Mouse (Mus musculus): Measurements from ENCODE around the gene Tsg101. TPM values are rescaled to one million over a fixed set of nuclear protein-coding genes. Genes with fewer than 3 reads are reported as not detected.

Tsg101 gene
- polyA plus RNA-seq, 1 experiment = 352 TPM

DNA sequence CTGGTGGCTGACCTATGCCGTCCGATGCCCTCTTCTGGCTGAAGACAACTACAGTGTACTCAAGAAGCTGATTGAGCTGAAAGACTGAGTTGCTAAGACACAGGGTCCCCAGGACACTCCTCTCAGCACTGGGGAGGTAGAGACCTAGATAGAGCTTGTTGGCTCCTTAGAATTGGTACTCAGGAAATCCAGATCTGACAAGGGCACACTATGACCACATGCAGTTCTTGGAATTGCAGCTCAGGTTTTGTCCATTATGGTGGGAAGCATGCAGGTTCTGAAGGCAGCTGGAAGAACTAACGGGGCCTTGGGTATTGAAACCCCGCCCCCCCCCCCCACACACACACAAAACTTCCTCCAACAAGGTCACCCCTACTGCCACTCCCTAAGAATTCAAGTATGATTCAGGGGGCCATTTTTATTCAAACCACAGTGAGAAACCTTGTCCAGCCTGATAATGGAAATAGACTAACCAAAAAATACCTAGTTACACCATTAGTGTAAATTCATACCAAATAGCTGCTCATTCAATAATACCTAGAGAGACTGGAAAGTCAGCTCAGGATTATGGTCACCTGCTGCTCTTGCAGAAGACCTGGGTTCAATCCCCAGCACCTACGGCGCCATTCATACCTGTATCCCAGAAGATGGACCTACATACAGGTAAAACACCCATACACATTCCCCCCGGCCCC, 63.8 kb downstream of the Tsg101 start:
- no peak overlapping the region for H3K4me3 ChIP-seq (ENCODE audit: insufficient read depth, low read depth, low read length)
- H3K27ac ChIP-seq (ENCODE audit: insufficient read depth, low read depth, low read length) = no peak overlapping the region
- 0 out of 2 replicates have a peak, but pooled peaks cover 4% of the 10 kb centered on the region for H3K4me1 ChIP-seq (ENCODE audit: control insufficient read depth, insufficient read depth, low read length)
- WGBS = 71% methylated on average over 7 of the region's 7 CpGs
- no peak for TF ChIP-seq POLR2A (IDR thresholded peaks at IDR 0.05; ENCODE audit: insufficient read depth, low read depth, low read length)
- no peak for TF ChIP-seq CTCF (IDR thresholded peaks at IDR 0.05; ENCODE audit: insufficient read depth, low read depth, low read length)

DNA sequence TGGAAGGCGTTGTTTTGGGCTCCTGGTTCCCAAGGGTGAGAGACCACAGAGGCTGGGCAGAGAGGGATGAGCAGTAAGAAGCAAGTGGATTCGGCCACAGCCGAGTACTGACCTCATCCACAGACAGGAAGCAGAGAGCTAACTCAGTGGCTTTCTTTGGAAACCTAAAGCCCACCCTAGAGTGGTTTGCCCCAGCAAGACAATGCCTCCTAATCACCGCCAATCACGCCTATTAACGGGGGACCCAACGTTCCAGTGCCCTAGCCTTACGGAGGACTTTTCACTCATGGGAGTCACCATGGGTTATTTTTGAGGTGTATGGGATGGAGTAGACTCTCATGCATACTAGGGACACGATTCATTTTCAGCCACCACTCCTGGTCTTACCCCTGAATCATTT, 66.4 kb downstream of the Tsg101 start:
- no peak overlapping the region for H3K27ac ChIP-seq (ENCODE audit: insufficient read depth, low read depth, low read length)
- no peak overlapping the region for H3K4me3 ChIP-seq (ENCODE audit: insufficient read depth, low read depth, low read length)
- no peaks in the 10 kb centered on the region for H3K4me1 ChIP-seq (ENCODE audit: control insufficient read depth, insufficient read depth, low read length)
- 82% methylated on average over 9 of the region's 9 CpGs for WGBS
- TF ChIP-seq POLR2A (IDR thresholded peaks at IDR 0.05; ENCODE audit: insufficient read depth, low read depth, low read length) (no peak), CTCF (IDR thresholded peaks at IDR 0.05; ENCODE audit: insufficient read depth, low read depth, low read length) (no peak)

DNA sequence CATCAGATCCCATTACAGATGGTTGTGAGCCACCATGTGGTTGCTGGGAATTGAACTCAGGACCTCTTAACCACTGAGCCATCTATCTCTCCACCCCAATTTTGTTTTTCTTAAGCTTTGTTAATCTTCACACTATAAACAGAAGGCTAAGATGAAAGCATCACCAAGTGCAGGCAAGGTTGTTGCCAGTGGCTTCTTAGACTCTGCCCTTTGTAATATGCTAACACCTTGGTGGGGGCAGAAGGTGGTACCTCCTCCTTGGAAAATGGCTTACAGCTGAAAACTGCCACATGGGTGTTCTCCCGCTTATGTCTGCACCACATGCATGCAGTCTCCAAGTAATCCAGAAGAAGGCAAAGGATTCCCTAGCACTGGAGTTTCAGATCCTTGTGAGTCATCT, 67.1 kb downstream of the Tsg101 start:
- 86% methylated on average over 1 of the region's 1 CpGs for WGBS

DNA sequence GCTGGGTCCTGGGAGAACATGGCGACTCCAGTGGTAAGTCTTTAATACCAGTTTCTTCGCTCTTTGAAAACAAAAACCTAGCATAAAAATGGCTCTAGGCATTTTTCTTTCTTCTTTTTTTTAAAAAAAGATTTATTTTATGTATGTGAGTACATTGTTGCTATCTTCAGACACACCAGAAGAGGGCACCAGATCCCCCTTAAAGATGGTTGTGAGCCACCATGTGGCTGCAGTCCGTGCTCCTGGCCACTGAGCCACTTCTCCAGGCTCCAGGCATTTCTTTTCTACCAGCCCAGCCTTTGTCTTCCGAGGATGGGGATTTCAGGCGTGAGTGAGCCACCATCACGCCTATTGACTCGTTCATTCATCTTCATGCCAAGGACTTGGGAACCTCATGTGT, 68.7 kb downstream of the Tsg101 start:
- H3K4me1 ChIP-seq (ENCODE audit: control insufficient read depth, insufficient read depth, low read length) = peaks cover 8% of the 10 kb centered on the region
- 58% methylated on average over 7 of the region's 7 CpGs for WGBS
- H3K4me3 ChIP-seq (ENCODE audit: insufficient read depth, low read depth, low read length) = no peak overlapping the region
- H3K27ac ChIP-seq (ENCODE audit: insufficient read depth, low read depth, low read length) = no peak overlapping the region
- no peak for TF ChIP-seq POLR2A (IDR thresholded peaks at IDR 0.05; ENCODE audit: insufficient read depth, low read depth, low read length)
- TF ChIP-seq CTCF (IDR thresholded peaks at IDR 0.05; ENCODE audit: insufficient read depth, low read depth, low read length) = no peak

More for the DNA sequence above, 67.1 kb downstream of the Tsg101 start:
- Histone ChIP-seq H3K4me1 (ENCODE audit: control insufficient read depth, insufficient read depth, low read length) (no peaks in the 10 kb centered on the region), H3K27ac (ENCODE audit: insufficient read depth, low read depth, low read length) (no peak overlapping the region), H3K4me3 (ENCODE audit: insufficient read depth, low read depth, low read length) (no peak overlapping the region)
- TF ChIP-seq POLR2A (IDR thresholded peaks at IDR 0.05; ENCODE audit: insufficient read depth, low read depth, low read length) = no peak
- no peak for TF ChIP-seq CTCF (IDR thresholded peaks at IDR 0.05; ENCODE audit: insufficient read depth, low read depth, low read length)

DNA sequence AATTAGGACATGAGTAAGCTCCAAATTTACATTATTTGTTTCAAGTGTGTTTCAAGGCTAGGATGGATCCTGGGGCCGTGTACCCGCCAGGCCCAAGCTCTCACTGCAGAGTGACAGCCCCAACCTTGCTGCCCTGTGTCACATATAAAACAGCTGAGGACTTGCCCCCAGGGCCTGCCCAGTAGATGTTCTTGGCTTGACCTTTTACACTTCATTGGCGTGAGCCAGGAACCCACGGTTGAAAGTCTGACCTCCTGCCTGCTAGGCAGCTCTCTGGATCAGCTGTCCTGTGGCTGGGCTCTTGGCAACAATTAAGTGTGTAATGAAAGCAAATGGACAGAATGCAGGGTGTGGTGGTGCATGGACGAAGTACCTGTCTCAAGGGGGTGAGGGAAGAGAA, 70.5 kb downstream of the Tsg101 start:
- 85% methylated on average over 5 of the region's 5 CpGs for WGBS
- no peak overlapping the region for H3K4me3 ChIP-seq (ENCODE audit: insufficient read depth, low read depth, low read length)

DNA sequence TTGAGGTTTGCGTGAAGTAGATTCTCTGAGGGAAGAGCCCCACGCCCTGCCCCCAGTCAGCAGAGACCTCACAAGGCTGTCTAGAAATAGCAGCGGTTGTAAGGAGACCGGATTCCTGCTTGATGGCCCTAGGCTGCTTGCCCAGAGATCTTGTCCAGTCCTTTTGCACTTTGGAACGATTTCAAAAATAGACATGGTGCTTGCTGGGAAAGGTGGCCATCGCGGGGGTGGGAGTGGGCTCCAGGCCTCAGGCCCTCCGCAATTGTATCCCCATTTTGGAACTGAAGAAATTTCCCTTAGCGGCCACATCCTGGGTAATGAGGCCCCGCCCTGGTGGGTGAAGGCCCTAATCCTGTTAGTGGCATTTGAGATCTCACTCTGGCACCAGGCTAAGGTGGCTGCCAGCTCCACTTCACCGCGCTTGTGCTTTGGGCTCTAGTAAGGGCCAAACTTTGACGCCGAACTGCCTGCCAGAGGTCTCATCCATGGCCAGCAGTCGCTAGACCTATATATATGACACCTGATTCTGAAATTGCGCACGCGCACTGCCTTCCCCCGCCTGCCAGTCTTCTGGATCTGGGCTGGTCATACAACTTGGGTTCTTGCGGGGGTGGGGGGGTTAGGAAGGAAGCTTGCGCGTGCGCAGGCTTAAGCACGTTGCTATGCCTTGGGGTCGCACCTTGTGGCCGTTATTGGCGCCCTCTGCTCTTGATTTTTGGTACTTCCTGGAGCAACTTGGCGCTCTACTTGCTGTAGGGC, 73.1 kb downstream of the Tsg101 start:
- peak overlapping the region; percentile 81 for H3K4me3 ChIP-seq (ENCODE audit: insufficient read depth, low read depth, low read length)
- H3K27ac ChIP-seq (ENCODE audit: insufficient read depth, low read depth, low read length) = peak overlapping the region; percentile 82
- TF ChIP-seq POLR2A (IDR thresholded peaks at IDR 0.05; ENCODE audit: insufficient read depth, low read depth, low read length) (no peak), CTCF (IDR thresholded peaks at IDR 0.05; ENCODE audit: insufficient read depth, low read depth, low read length) (no peak)
- peaks cover 12% of the 10 kb centered on the region for H3K4me1 ChIP-seq (ENCODE audit: control insufficient read depth, insufficient read depth, low read length)
- WGBS = 2% methylated on average over 28 of the region's 28 CpGs

More for the DNA sequence above, 70.5 kb downstream of the Tsg101 start:
- Histone ChIP-seq H3K4me1 (ENCODE audit: control insufficient read depth, insufficient read depth, low read length) (peaks cover 12% of the 10 kb centered on the region), H3K27ac (ENCODE audit: insufficient read depth, low read depth, low read length) (no peak overlapping the region)
- no peak for TF ChIP-seq POLR2A (IDR thresholded peaks at IDR 0.05; ENCODE audit: insufficient read depth, low read depth, low read length)
- TF ChIP-seq CTCF (IDR thresholded peaks at IDR 0.05; ENCODE audit: insufficient read depth, low read depth, low read length) = no peak

DNA sequence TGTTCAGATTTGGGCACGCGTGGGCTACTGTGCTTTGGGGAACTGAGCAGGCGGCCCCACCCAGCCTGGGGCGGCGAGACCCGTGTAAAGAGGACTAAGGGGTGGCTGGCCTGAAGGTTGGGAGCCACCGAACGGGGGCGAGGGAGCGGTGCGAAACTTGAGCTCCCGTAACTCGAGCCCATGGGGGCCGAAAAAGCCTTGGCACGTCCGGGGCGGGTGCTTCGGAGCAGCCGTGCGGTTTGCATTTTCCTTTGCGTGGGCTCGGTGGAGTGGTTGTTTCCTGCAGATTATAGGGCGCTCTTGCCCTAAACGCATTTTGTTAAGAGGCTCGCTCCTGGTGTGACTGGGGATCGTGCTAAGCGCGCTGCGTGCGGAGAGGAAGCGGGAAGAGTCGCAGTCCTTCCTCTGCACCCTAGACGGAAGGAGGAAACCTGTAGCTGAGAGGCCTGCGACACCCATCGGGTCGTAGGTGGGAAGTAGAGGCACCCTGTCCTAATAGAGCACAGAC, 73.7 kb downstream of the Tsg101 start:
- H3K4me3 ChIP-seq (ENCODE audit: insufficient read depth, low read depth, low read length) = peak overlapping the region; percentile 81
- peaks cover 12% of the 10 kb centered on the region for H3K4me1 ChIP-seq (ENCODE audit: control insufficient read depth, insufficient read depth, low read length)
- TF ChIP-seq POLR2A (IDR thresholded peaks at IDR 0.05; ENCODE audit: insufficient read depth, low read depth, low read length) = no peak; the same call in 1 of the 2 replicates
- TF ChIP-seq CTCF (IDR thresholded peaks at IDR 0.05; ENCODE audit: insufficient read depth, low read depth, low read length) = no peak
- peak overlapping the region; percentile 82 for H3K27ac ChIP-seq (ENCODE audit: insufficient read depth, low read depth, low read length)
- WGBS = under 1% methylated on average over 36 of the region's 36 CpGs

DNA sequence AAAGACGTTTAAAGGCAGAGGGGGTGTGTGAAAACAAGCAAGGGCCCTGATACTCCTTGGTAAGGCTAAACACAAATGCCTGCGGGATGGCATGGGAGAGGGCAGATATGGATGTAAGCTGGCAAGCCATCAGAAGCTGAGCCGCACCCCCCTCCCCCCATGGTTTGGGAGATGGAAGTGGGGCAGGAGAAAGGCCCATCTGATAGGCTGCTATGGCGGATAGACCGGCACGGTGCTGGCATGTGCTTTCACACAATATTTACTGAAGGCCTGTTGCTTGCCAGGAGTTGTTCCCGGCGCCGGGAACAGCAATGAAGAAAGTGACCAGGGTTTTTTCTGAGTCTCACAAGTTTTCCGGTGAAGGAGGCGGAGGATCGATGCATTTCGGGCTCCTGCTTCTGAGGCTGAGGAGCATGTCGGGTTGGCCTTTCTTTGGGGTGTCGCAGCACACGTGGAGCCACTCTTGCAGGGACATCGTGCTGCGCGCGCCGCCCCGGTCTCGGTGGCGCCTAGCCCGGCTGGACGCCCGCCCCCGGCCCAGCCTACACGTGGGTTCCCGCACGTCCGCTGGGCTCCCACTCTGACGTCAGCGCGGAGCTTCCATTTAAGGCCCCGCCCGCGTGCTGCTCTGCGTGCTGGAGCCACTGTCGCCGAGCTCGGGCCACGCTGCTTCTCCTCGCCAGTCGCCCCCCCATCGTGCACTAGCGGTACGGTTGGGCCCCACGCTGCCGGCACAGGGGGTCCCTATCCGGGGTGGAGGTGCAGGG, 74.4 kb downstream of the Tsg101 start:
- TF ChIP-seq POLR2A (IDR thresholded peaks at IDR 0.05; ENCODE audit: insufficient read depth, low read depth, low read length) (peak; percentile 95), CTCF (IDR thresholded peaks at IDR 0.05; ENCODE audit: insufficient read depth, low read depth, low read length) (no peak)
- peaks cover 12% of the 10 kb centered on the region for H3K4me1 ChIP-seq (ENCODE audit: control insufficient read depth, insufficient read depth, low read length)
- 2% methylated on average over 51 of the region's 51 CpGs for WGBS

More for the DNA sequence above, 74.4 kb downstream of the Tsg101 start:
- H3K4me3 ChIP-seq (ENCODE audit: insufficient read depth, low read depth, low read length) = peak overlapping the region; percentile 81
- peak overlapping the region; percentile 82 for H3K27ac ChIP-seq (ENCODE audit: insufficient read depth, low read depth, low read length)

Measured in olfactory bulb, adult 2 months (tissue).